Mouse (Mus musculus): Measurements from ENCODE around the gene Kcnj4.

The Kcnj4 gene

DNA sequence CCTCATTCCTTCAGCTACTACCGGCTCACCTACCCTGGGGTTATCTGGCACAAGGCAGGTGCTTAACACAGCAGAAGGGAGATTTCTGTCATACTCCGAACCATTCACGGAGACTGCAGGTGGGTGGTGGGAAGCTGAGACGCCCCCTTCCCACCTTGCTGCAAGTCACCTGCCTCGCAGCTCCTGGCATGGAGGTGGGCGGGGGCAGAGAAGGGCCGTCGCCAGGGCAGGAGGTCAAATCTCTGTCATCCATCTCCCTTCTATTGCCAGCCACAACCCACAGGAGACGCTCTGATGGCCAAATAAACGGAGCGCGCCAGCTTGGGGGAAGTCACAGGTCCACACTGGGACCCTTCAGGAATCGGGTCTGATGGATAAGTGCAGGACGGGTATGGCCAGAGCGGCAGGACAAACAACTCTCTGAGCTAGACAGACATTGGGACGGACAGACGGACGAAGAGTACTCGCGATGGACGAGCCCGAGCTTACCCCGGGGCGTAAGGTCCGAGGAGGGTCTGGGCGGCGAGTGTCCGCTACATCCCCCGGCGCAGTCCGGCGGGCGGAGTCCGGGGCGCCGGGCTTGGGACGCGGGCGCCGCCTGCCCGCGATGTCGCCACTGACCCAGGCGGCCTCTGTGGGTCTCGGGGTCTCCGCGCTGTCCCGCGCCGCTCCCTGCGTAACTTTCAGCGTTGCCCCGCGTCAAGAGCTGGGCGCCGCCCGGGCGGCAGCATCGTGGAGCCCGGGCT is at the start of gene Kcnj4:
Gene Kcnj4, minus strand, starts transcription at position 535 of the 746 bp plus-strand sequence.
- no peak for DNase-seq (ENCODE audit: extremely low read depth, insufficient read length, low spot score)

DNA sequence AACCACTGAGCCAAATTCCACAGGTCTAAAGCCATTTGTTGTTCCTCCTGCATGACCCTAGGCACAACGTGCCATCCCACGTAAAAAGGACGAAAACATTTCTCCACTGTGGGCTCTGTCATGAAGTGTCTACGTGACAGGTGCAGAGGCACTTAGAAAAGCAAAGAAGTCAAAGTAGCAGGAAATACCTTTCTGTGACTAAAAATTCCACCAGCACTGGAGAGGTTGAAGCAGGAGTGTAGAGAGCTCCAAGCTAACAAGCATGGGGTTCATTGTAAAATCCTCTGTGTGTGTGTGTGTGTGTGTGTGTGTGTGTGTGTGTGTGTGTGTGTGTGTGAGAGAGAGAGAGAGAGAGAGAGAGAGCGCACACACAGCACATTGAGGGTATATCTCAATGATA is 47.5 kb upstream of the Kcnj4 start:
- no peak for DNase-seq (ENCODE audit: extremely low read depth, insufficient read length, low spot score)

DNA sequence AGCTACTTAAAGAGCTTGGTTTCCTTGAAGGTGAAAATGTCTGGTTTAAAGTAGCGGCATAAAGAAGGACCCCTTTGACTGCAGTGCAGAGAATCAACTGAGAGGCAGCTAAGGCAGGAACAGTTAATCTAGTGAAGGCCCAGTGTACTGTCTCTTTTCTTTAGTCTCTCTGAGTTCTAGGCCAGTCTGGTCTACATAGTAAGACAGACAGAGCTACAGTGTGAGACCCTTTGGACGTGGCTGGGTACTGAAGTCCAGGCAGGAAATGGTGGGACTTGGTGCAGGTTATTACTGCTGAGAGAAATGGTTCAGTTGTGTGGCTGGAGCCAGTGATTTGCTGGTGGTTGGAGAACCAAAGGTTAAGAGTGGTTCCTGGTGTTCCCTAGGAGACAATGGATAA is 43.2 kb upstream of the Kcnj4 start:
- no peak for DNase-seq (ENCODE audit: extremely low read depth, insufficient read length, low spot score)

- DNase-seq (ENCODE audit: extremely low read depth, insufficient read length, low spot score), result no peak
These were observed 42.3 kb upstream of the Kcnj4 start for GRCm38 (mm10) chr15:79547289-79547820.

DNA sequence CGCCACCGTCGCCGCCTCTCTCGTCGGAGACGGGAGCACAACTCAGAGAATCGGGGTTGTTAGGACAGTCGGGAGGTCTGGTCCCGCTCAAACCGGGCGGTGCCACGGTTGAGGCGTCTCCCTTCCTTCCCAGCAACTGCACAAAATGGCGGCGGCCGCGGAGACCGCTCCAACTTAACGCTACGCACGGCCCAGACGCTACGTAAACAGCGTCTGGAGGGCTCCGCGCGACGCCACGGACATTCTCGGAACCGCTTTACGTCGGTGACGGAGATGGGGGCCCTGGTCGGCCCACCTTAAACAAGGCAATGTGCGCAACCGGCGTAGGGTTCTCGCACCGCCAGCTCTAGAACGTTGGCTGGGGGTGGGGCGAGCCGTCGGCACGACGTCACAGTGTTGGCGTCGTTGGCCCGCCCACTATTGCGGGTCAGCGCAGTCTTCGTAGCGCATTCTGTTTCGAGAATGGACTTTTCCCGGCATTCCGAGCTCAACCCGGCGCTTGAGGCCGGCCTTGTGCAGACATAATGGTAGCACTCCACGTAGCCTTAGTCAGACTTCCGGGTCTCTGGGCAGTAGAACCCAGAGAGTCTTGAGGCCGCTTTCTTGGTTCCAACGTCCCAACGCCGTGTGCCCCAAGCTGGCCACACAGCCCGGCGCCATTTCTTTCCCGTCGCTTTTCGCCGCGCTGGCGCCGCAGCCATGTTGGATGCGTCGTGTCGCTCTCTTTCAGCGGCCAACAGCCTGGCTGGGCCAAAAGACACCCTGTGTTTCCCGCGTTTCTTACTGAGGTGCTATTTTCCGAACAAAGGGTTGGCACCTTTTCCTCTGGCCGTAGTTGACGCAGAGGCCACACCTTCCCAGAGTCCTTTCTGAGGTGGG is 41.6 kb upstream of the Kcnj4 start, which contains the start of gene Ddx17:
Gene Ddx17, minus strand, starts transcription at position 332 of the 879 bp plus-strand sequence.
- peak; percentile 99 for DNase-seq (ENCODE audit: extremely low read depth, insufficient read length, low spot score)

- peak; percentile 77 for DNase-seq (ENCODE audit: extremely low read depth, insufficient read length, low spot score)
These were observed 40.9 kb upstream of the Kcnj4 start for GRCm38 (mm10) chr15:79545921-79546399.

GRCm38 (mm10) chr15:79545496-79545895 is 40.5 kb upstream of the Kcnj4 start:
- no peak for DNase-seq (ENCODE audit: extremely low read depth, insufficient read length, low spot score)

DNA sequence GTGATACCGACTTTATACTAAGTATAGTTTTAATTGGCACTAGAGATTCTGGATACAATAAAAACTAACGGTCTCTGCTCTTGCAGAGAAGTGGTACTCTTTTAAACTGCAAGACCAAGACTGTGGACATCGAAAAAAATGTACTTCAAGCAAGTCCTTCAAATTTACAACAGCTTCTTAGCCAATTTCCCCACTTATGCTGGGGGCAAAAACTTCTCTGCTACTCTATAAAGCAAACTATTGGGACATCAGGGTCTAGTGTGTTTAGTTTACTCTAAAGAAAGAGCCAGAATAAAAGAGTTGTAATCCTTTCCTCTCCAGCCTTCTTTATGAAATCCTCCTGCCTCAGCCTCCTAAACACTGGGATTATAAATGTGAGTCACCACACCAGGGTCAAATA is 38.9 kb upstream of the Kcnj4 start:
- DNase-seq (ENCODE audit: extremely low read depth, insufficient read length, low spot score), result no peak

DNA sequence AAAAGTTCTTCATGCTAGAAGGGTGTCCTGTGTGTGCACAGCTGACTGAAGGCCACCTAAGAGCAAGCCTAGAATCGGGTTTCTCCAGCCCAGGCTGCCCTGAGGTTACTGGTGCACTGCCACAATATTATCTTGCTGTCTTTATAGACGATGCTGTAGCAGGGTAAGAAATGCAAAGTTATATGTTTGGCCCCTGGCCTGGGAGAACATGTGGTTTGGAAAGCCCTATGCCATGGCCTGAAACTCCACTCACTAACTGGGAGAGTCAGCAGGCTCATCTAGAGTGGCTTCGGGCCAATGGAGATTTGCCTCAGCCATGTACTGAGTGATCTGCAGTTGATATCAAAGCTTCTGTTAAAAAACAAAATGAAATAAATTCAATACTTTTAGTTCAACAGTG is 28.8 kb upstream of the Kcnj4 start:
- DNase-seq (ENCODE audit: extremely low read depth, insufficient read length, low spot score), result no peak

DNA sequence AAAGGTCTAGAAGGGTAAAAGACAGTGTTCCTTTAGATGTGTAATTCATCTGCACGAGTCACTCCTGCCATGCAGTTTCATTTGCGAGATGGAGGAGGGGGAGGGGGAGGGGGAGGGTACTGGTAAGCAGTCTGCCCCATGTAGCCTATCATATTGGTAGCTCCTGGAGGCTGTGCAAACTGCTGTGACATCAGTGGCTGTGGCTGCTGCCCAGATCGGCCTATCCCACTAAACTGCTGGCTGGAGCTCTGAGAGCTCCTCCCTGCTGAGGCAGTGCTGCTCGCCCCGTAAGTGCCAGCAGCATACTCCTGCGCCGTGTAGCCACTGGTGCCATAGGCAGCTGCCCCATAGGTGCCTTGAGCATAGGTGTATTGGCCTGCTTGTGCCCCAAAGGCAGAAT is 24.9 kb upstream of the Kcnj4 start:
- DNase-seq (ENCODE audit: extremely low read depth, insufficient read length, low spot score), result peak; percentile 29

DNA sequence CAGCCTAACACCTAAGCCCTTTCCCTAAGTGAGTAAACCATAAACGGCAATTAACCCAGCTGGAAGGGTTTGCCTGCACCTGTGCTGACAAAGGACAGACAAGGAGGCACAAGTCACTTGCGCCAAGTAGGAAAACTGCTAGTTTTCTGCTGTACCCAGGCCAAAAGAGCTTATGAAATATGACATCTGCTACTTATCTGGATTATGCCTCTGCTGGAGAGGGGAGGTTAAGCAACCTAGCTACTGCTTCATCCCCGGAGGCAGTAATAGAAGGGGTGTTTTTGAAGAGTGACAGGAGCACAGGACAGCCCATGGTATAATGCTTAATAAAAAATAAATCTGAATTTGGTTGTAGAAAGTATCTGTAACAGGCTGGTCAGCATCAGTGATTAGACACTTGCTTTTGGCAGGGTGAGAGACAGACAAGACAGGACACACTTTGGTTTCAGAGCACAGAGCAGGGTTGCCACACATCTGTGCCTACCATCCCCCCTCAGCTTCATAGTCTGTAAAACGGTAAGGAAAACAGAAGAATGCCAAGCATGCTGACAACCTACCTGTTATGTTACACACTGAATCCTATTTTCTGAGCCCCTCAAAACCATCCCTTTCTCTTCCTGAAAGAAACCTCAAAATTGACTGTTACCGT is 23.1 kb upstream of the Kcnj4 start:
- DNase-seq (ENCODE audit: extremely low read depth, insufficient read length, low spot score), result no peak

- no peak for DNase-seq (ENCODE audit: extremely low read depth, insufficient read length, low spot score)
These were observed 22.2 kb upstream of the Kcnj4 start for GRCm38 (mm10) chr15:79527192-79527591.

GRCm38 (mm10) chr15:79525979-79526768 is 21.1 kb upstream of the Kcnj4 start:
- DNase-seq (ENCODE audit: extremely low read depth, insufficient read length, low spot score), result no peak

GRCm38 (mm10) chr15:79525564-79525963 is 20.5 kb upstream of the Kcnj4 start:
- DNase-seq (ENCODE audit: extremely low read depth, insufficient read length, low spot score), result no peak

- peak; percentile 39 for DNase-seq (ENCODE audit: extremely low read depth, insufficient read length, low spot score)
These were observed 14.6 kb upstream of the Kcnj4 start for GRCm38 (mm10) chr15:79519400-79520220.

GRCm38 (mm10) chr15:79518571-79518970 is 13.5 kb upstream of the Kcnj4 start:
- no peak for DNase-seq (ENCODE audit: extremely low read depth, insufficient read length, low spot score)

GRCm38 (mm10) chr15:79517710-79518109 is 12.7 kb upstream of the Kcnj4 start:
- no peak for DNase-seq (ENCODE audit: extremely low read depth, insufficient read length, low spot score)

DNA sequence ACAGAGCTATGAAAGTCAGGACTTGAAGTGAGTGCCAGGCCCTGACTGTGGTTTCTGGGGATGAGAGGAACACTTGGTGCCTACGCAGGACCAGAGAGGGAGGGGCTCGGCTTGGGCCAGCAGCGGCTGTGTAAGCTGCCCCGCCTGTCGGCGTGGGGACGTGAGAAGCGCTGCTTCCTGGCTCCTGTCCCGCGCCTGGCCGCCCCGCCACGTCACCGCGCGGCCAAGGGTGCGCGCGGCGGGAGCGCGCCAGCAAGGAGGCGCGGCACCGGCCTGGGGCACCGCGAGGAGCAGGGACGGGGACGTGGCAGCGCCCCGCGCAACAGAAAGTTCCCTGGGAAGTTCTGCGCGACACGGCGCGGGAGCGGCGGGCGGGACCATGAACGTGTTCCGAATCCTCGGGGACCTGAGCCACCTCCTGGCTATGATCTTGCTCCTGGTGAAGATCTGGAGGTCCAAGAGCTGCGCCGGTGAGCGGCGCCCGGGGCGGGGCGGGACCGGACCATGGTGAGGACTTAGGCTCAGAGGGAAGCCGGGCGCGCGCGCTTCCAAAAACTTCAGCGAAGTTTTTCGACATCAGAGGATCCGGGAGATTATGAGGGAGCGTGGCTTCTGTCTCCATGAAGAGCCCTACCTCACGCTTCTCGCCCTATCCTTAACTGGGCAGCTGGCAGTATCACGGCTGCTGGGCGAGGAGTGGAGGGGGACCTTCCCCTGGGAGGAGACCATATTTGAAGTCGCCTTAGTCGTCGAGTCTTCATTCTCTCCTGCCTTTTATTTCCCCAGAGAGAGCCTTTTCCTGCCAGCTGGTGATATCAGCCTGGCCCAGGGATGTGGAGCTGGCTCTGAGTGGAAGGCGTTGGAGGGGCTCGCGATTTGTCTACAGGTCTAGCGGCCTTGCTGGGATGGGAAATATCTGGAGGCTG is 11.4 kb upstream of the Kcnj4 start, which contains the start of gene Kdelr3:
Gene Kdelr3, plus strand, starts transcription at position 241 of the 926 bp plus-strand sequence.
- DNase-seq (ENCODE audit: extremely low read depth, insufficient read length, low spot score), result peak; percentile 98

All from 3134 (cell line).